Comparison of ENCODE assay signal across 8 mouse cellular contexts in genomic region chr5:92954827-92955475, GRCm38 (mm10).
A peak's percentile ranks its signal among the peaks of the same experiment; 100 is the strongest.
DNase-seq lines count a peak whose midpoint lies in the region; TF ChIP-seq lines count a peak whose summit lies in the region.

No protein-coding gene starts in this region.

- intact Hi-C loops in left cerebral cortex, adult 2 months (cut with DNase I), result loop anchor here (1.0 to 5.0 kb wide), 5 partner anchors 58 to 278 kb away; partner anchors contain the start of genes Ccdc158 and Sowahb

- TF ChIP-seq CTCF in left cerebral cortex, adult 2 months (IDR thresholded peaks at IDR 0.05), result peak; percentile 48

- DNase-seq in left cerebral cortex, adult 2 months (ENCODE audit: extremely low spot score in 1 of 2, low spot score in 2 of 2), result no peak
- no peak for DNase-seq in left cerebral cortex, adult 8-10 months (ENCODE audit: low spot score in 2 of 2)
- DNase-seq in brain, adult 2 months (ENCODE audit: low read depth, low spot score), result peak; percentile 66
- DNase-seq in fibroblast of lung, adult 2 months (ENCODE audit: low read depth), result peak; percentile 31
- DNase-seq in kidney, postnatal 36 days, result peak; percentile 25 to 56
- DNase-seq in yolk sac, embryonic 10.5 days (ENCODE audit: low spot score), result peak; percentile 48
- no peak for DNase-seq in thymus, postnatal 4 days
- DNase-seq in spleen, postnatal 4 days (ENCODE audit: low spot score in 2 of 2), result no peak

- H3K4me3 ChIP-seq in left cerebral cortex, adult 2 months, result no peak overlapping the region

- peak overlapping the region; percentile 28; the same call in 1 of the 2 replicates for H3K27ac ChIP-seq in left cerebral cortex, adult 2 months

Comparison
In these comparisons a context has a peak if more than half of its experiments do, and no peak if none do; other contexts are left out.
1. DNase-seq: peak in brain, adult 2 months (single experiment), fibroblast of lung, adult 2 months (single experiment), kidney, postnatal 36 days (2 of 2) and yolk sac, embryonic 10.5 days (single experiment); none in left cerebral cortex, adult 2 months (0 of 2), left cerebral cortex, adult 8-10 months (0 of 2), thymus, postnatal 4 days (single experiment) and spleen, postnatal 4 days (0 of 2).